Mouse (Mus musculus) cerebellum, adult 2 months (tissue): ENCODE results near the gene Ccdc194.

Source experiments
- CTCF ChIP-seq: fragments of 200-500 bp; IDR thresholded peaks from 2 replicates; pipeline ENCODE4 v1.5.1; 2011; ENCODE audit warnings: low read depth, mild to moderate bottlenecking, control low read depth, low read length, moderate library complexity, borderline replicate concordance; ENCODE audit not compliant: insufficient read depth
- POLR2A ChIP-seq: fragments of 200-500 bp; IDR thresholded peaks from 2 replicates; pipeline ENCODE4 v1.6.1; 2011; ENCODE audit warnings: low read length, control low read depth, borderline replicate concordance; ENCODE audit not compliant: insufficient read depth

DNA sequence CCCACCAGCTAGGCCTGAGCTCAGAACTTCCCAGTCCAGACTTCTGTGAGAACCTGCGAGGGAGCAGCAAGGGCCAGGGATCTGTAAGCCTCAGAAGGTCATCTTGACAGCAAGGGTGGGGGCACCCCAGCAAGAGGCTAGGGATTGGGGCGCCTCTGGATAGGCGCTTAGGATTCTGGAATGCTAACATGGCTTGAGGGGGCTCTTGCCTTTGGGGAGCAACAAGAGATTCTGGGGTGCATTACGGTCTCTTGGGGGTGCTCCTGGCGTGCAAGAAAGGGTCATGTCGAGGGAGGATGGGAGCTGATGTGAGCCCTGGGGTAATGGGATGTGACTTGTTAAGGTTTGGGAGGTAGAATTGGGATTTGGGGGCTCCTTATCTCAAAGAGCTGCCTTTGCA lies 43.4 kb upstream of the Ccdc194 start:
- TF ChIP-seq CTCF (no peak), POLR2A (no peak)
